Mouse (Mus musculus): ENCODE data around the gene Rbm19.

The Rbm19 gene

DNA sequence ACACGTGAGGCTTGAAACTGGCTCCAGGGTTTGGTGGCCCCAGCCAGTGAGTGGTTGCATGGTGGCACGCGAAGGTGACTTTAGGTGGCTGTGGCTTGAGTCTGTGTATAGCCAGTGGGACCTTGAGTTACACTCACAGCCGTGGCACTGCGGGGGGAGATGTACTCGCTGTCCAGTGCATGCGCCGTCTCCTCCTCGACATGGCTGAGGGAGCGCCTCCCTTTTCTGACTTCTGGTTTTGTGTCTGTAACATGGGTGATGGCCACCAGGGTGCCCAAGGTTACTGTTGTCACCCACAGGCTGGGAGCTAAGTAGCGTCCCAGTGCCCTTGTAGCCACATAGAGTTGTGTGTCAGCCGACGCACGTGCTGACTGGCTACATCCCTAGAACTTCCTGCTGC, 19.1 kb downstream of the Rbm19 start:
- DNase-seq (ENCODE audit: low spot score): no peak

DNA sequence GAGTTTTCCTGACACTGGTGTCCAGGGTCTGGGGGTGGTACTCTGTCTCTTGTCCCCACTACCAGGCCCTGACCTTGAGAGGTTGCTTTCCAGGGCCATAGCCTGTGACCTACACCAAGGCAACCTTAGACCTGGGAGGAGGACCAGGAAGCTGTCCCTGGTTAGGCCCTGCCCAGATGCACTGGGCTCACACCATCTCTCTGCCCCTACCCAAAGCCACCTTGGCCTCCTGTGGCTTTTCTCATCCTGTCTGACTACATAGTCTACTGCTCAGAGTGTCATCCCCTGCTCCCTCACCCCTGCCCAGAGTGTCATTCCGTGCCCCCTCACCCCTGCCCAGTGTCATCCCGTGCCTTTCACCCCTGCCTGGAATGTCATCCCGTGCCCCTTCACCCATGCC, 19.6 kb downstream of the Rbm19 start:
- no peak for DNase-seq (ENCODE audit: low spot score)

DNA sequence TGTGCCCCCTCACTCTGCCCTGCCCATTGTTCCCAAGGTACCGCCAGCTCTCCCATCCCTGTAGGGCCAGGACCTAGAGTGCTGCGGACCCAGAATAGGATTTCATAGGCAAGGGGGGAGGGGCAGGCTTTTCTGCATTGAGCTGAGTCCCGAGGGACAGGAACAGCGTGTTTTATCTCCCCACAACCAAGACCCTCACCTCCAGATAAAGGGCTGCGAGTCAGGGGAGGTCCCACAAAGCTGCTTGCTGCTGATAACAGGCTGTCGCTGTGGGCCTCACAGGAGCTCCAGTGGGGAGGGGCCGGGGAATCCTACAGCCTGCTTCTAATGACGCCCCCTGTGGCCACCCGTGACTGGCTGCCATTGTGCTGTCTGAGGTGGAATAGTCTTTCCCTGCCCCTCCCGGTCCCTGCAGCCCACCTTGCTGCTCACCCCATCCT, 20.0 kb downstream of the Rbm19 start:
- no peak for DNase-seq (ENCODE audit: low spot score)

DNA sequence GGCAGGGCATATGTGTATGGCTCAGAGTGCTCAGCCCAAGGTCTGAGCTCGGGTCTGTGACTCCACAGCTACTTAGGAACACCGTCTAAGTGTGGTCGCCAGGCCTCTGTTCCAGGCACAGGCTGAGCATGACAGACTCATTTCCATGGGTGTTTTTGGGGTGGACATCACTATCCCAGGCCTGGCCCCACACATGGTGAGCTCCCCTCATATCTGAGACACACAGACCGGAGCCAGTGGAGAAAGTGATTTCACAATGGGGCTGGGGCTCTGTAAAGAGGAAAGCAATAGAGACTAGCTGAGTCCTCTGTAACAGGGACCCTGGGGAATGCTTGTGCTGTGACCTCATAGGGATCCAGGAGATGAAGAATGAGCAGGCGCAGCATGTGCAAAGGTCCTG, 20.8 kb downstream of the Rbm19 start:
- DNase-seq (ENCODE audit: low spot score): no peak

DNA sequence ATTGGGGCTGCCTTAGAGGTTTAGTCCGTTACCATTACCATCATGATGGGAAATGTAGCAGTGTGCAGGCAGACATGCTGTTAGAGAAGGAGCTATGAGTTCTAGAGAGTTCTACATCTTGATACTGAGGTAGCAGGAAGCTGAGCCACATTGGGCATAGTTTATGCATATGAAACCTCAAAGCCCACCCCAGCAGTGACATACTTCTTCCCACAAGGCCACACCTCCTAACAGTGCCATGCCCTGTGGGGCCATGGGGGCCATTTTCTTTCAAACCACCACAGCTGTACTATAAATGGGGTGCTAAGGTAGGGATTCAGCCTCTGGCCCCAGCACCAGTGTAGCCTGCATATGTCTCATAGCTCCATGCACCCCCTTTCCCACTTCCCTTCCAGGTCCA, 21.6 kb downstream of the Rbm19 start:
- no peak for DNase-seq (ENCODE audit: low spot score)

DNA sequence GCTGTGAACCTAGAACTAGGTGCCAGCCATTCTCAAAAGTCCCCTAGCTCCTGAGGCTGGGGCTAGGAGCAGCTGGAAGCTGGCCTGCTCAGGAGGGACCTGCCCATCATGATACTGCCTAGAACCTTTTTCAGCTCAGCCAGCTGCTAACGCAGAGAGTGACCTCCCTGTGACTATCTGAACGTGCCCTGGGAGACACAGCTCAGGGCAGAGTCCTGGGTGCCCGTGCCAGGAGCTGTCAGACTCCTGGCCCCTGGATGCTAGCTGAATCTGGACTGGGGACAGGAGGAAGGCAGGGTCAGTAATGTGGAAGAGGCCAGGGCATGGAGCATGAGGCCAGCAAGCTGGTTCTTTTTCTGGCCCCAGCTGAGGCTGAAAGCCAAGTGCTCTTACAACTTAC, 22.1 kb downstream of the Rbm19 start:
- no peak for DNase-seq (ENCODE audit: low spot score)

DNA sequence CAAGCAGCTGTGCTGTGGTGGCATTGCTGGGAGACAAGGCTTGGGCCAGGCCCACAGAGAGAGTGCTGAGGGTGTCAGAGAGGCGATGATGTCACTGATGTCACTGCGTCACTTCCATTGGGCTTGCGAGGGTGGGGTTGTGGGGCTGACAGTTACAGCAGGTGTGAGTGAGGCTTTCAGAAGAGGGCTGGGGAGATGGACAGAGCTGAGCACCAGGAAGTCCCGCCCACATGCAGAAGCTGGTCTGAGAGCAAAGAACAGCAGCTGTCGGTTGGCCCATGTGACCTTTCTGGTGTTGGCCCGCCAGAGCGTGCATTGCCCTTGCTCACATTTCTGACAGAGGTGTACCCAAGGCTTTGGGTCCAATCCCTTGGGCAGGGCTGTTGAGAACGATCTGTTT, 23.0 kb downstream of the Rbm19 start:
- DNase-seq (ENCODE audit: low spot score): no peak

DNA sequence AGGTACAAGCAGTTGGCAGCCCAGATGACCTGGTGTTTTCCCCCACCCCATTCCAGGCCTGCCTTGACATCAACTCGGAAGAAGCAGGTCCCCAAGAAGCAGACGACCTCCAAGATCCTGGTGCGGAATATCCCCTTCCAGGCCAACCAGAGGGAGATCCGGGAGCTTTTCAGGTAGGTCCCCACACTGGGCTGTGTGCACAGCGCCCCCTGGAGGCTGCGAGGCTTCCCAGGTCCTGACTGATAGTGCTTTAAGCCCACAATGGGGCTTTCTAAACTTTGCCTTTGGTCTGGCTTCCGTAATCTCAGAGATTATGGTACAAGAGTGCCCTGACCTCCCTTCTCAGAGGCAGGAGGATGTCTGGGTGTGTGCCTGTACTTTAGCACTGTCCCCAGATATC, 27.7 kb downstream of the Rbm19 start:
- peak; percentile 63 for DNase-seq (ENCODE audit: low spot score)

DNA sequence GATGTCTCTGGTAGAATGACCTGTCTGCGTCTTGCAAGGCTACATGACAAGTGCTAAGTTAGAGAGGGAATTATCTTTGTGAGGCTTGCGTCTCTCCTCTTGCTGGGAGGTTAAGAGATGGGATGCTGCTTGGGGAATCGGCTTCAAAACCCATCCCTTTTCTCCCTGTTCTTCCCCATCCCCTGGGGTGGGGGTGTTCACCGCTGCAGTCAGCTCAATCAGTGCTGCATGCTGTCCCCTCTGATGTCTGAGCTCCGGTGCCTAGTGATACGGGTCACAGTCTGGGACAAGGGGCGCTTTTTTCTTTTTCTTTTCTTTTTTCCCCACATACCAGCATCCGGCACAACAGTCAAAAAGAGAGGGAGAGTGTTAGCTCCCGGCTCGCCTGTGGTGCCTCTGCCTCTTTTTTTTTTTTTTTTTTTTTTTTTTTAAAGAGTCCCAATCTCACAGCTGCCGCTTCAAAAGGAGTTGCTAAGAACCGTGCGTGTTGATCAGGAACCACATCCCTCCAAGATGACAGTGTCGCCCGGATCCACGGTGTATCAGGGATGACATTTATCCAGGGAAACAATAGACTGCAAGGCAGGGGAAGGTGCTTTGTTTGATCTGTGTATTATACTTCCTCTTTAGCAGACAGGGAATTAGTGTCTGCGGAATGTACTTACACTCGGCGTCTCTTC, 29.2 kb downstream of the Rbm19 start:
- DNase-seq (ENCODE audit: low spot score): no peak

DNA sequence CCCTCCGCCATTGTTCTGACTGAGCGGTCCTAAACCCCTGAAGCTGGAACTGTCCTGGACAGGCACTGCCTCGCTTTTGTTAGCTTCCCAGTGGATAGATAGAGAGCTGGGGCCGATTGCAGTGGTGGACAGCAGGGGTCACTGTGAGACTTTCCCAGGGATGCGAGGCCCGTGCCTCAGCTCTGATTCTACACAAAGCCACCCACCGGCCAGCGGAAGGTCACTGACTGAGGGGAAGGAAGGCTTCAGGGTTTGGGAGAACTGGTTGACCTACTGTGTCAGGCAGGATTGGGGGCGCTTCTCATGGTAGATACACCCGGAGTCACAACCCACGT, 29.8 kb downstream of the Rbm19 start:
- peak; percentile 88 for DNase-seq (ENCODE audit: low spot score)

DNA sequence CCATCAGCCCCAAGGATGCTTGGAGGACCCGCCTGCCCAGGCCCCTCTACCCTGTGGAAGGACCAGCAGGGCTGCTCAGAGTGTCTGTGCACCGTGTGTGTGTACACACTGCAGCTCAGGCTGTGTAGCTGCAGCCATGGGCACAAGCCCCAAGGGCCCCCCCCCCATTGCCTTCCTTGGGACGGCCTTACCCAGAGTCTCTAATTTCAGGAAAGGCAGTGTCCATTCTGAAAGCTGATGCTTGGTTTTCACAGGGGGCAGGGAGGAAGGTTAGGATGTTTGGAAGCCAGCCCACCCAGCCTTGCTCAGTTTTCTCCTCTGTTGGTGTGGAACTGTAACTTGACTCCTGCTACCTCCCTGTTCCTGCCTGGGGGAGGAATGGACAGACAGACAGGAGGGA, 30.6 kb downstream of the Rbm19 start:
- no peak for DNase-seq (ENCODE audit: low spot score)

DNA sequence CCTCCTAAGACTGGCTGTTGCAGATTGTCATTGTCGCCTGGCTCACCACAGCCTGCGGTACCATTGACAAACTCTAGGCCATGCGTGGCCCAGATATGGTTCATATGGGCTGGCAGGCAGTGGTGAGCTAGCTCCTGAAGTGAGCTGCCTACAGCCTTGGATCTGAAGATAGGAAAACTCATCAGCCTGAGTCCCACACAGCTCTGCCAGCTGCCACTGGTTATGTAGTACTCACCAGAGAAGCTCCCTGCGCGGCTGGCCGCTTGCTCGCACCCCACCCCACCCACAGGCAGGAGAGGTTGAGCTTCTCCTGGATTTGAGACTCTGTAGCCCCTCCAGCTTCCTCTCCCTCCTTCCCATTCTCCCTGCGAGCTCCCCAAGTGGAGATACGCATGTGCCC, 32.0 kb downstream of the Rbm19 start:
- DNase-seq (ENCODE audit: low spot score): no peak

DNA sequence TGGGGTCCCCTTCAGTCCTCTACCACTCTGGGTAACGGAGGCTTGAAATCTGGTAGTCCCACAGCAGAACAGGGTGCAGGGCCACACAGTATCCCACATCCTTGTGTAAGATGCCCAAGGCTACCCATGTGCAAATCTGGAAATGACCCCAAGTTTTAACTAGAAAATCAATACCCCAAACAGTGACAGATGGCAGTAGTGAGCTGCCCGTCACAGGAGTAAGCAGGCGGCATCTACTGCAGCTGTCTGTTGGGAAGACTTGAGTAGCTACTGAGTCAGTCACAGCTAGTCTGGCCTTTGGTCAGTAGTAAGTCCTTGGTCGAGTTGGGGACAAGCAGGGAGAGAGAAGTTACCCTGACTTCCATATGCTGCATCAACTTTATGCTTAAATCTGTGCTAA, 34.9 kb downstream of the Rbm19 start:
- DNase-seq (ENCODE audit: low spot score): no peak

DNA sequence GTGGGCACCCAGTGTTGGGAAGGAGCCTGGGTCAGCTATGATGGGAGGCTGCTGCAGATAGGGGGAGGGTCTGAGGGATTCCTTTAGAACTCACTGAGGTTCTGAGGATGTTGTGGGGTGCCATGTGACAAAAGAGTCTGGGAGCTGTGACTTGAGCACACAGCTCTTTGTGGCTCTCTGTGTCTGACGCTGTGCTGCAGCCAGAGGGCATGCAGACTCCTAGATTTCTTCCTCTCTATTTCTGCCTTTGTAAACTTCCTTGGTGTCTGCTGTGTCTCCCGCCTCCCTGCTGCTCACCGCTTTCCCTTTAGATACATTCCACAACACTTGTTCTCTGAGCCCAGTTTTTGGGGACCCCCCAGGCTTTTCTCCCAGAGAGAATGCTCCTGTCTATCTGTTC, 36.9 kb downstream of the Rbm19 start:
- DNase-seq (ENCODE audit: low spot score): no peak

DNA sequence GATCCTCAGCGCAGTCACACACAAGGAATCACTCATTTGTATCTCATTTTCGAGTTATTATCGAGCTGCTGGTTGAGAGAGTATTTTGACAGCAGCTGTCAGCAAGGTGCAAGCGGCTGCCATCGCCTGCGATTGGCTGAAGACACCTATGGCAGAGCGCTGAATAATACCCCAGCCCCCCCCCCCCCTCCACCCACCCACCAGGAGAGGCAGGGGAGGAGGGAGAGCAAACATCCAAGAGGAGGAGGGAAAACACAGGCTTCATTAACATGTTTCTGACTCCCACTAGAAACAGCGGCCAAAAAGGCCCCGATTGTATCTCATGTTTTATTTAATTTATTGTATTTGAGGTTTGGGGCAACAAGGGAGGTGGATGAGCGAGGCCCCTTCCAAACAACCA, 39.4 kb downstream of the Rbm19 start:
- no peak for DNase-seq (ENCODE audit: low spot score)

DNA sequence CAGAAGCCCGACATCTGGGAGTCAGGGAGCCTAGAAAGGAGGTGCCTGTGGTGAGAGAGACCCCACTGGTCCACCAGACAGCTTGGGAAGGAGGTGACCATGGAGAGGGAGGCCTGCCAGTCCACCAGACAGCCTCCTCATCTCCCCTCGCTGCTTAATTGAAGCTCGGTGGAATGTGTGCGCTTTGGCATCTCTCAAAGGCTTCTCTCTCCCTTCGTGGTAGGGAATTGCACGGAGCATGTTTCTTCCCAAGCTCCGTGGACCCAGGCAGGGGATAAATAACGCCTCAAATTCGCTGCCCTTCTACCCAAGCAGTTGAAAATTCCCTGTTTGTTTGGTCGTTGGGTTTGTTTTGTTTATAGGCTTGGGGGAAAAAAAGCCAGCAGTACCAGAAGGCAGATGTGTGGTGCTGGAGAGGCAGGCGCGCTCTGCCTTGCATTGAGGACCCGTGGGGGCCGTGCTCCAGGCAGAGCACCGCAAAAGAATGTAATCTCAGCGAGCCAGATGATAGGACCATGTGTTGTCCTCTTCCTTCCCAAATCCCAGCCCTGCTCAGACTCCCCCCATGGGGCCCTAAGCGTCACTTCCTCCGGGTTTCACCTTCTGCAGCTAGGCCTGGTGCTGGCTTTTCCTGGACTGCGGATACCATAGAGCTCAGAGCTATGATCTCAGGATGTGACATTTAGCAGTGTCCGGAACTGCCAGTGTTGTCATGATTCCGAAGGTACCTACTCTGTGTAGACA, 40.1 kb downstream of the Rbm19 start:
- no peak for DNase-seq (ENCODE audit: low spot score)

DNA sequence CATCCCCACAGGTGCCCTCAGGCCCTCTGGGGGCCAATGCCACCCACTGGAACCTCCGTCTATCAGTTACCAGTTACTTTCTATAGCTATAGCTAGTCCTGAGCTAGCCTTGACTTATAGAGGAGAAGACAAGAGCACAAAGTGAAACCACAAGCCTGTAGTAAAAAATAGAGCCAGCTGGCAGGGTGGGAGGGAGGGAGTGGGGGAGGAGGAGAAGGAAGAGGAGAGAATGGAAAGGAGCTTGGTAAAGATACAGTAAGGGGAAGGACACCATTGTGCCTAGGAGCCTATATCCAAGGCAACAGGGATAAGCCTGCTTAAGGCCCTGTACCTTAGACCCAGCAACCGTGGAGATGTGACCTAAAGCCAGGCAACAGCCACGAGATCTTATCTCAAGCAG, 40.9 kb downstream of the Rbm19 start:
- no peak for DNase-seq (ENCODE audit: low spot score)

DNA sequence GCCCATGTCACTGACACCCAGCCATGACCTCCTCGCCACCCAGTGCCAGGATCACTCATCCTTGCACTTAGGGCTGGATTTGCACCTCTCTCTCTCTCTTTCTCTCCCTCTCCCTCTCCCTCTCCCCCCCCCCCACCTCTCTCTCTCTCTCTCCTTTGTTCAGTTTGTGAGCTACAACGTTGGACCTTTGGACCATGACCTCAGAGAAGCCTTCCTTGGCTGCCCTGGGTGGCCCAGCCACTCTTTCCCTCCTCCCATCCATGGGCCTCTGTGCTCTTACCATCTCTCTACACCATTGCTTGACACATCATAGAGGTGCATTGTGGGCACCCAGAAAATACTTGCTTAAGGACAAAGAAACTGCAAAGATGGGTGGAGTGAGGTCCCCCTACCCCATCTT, 42.2 kb downstream of the Rbm19 start:
- no peak for DNase-seq (ENCODE audit: low spot score)

DNA sequence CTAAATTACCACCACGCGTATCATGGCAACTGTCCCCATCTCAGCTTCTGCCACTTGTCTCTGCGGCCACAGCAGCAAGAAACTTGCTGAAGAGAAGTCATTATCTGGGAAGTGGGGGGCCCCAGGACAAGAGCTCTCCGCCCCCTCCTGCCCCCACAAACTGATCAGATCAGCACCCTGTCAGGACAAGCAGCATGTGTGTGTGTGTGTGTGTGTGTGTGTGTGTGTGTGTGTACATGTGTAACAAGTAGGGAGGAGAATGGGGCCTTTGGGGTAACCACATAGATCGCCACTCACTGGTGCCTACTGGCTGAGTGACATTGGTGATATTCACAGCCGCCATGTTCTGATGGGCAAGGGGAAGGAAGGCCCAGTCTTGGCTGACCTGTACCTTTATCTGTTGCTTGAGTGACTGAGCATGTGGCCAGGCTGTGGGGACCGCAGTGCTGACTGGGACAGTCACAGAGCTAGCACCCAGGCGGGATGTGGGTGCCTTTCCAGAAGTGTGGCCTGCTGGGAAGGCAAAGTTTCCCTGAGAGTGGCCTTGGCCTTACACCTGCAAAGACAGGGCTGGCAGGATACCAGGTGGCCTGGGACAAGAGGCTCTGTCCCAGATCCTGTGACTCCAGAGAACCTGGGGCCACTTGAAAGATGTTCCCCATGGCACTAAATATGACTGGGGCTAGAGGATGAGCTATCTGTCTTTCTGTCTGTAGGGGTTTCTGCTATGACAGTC, 44.8 kb downstream of the Rbm19 start:
- no peak for DNase-seq (ENCODE audit: low spot score)

DNA sequence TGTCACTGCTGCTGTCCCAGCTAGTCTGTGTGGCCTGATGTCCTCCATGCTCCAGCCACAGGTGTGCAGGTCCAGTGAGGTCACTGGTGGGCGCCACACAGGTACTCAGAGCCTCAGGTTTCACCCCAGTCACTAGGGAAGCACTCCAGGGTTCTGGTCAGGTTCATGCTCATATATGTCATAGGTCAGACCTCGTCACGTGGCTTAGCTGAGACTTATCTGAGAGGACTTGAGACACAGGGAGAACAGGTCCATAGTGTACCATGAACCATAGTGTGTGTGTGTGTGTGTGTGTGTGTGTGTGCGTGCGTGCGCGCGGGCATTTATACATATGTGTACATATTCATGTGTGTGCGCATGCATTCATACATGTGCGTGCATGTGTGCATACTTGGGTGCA, 46.4 kb downstream of the Rbm19 start:
- DNase-seq (ENCODE audit: low spot score): no peak

DNA sequence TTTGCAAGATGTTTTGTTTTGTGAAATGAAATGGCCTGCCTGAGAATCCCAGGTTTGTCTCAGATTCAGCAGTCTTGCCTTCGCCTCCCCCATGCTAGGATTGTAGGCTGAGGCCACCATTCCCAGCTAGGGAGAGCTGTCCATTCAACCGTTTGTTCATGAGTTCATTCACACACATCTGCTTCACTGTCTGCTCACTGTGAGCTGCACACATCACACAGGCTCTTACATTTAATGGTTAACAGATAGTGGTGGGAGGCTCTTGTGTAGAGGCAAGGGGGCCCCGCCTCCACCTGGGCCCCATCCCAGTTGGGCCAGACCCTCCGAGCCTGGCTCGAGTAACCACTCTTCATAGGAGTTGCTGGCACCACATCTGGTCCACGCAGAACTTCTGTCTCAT, 47.2 kb downstream of the Rbm19 start:
- no peak for DNase-seq (ENCODE audit: low spot score)

DNA sequence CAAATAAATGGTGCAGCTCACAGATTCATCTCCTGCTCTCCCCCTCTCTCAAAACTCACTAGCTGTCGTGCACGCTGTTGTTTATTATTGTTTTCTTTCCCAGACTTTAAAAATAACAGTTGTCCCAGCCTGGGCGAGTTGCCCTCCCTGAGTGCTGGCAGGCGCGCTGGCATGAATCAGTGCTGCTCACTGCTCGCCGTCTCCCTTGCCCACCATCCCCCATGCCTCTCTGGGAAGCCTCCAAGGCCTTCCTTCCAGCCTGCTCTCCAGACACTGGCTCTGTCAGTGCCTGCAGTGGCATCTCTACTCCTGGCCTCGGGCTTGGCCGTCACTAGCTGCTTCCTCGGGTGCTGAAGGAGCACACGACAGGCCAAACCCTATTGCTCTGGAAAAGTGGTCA, 48.2 kb downstream of the Rbm19 start:
- no peak for DNase-seq (ENCODE audit: low spot score)
